Mouse (Mus musculus) gastrocnemius, postnatal 10 days (tissue): ENCODE measurements around the gene Daam1. TPM values are rescaled to one million over a fixed set of nuclear protein-coding genes. Genes with fewer than 3 reads are reported as not detected.
"Not testable (repeated sequence)": the region's sequence is repeated elsewhere in the genome, so short reads cannot be mapped to it uniquely, and the experiment has no call there.

Experiments used
- DNase-seq: peaks from one replicate; pipeline ENCODE4 v3.0.0; 2021; ENCODE audit warnings: mixed read lengths
- total RNA-seq, 2 experiments: library from RNA; stranded (reverse); gene quantifications; 2 replicates each; pipeline ENCODE4 v1.2.3; 2021

Daam1 gene
- total RNA-seq, 2 experiments from 2014 or later, result 18.2 to 23.6 TPM

DNA sequence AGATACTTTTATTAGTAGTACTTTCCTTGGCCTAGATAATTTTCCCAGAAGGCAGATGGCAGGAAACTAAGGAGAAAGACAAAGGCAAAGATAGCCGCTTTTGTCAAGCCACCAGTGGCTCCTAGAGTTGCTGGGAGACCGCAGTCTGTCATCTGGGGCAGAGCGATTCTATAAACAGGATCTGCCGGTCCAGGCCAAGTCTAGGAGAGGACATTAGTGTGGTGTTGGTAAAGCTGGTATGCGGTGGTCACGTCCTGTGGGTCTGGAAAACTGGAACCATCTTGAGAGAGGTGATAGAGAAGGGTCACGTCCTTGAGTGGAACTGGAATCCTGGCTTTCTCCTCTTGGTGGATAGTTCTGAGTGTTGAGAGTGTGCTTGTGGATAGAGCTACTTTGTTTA, 3.2 kb downstream of the Daam1 start:
- no peak for DNase-seq

DNA sequence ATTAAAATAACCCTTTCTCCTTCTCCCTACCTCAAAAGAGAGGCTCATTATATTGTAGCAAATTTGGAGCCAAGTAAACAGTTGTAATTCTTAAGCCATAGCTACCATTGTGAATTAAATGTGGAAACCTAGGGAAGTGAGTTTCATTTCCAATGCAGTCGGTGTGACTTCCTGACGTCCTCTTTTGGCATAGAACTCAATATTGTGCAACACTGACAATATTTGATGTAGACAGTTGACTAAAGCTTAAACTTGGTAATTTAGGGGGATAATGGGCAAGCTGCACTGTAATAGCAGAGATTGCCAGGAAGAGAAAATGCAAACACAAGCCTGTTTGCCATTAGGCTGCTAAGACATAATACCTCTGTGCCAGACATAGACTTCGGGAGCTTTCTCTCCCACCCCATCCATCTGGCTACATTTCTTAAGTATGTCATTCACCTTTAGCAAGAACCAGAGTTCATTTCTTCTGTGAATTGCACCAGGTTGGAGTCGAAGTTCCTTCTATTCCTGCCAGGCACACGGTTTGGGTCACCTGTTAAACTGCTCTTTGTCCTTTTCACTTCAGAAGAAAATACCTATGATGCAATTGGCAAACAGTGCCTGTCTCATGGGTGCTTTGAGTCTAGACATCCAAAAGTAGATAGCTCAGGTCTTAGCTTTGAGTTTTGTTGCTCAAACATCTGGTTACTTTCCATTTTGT, 5.2 kb downstream of the Daam1 start:
- no peak for DNase-seq

DNA sequence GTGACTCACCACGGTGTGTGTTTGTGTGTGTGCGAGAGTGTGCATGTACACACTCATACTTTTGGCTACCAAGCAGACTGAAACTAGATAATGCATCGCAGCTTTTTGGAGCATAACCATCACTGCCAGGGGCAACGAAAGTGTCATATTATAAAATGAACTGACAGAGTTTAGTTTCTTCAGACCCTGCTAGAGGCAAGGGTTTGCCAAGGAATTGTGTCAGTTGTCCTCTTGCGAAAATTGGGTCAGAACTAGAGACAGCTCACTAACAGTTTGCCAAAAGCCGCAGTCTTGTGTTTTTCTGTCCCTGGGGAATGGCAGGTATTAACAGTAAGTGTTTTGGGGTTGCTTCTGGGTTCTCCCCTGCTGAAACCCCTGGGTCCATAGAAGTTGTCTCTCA, 5.9 kb downstream of the Daam1 start:
- DNase-seq, result no peak

DNA sequence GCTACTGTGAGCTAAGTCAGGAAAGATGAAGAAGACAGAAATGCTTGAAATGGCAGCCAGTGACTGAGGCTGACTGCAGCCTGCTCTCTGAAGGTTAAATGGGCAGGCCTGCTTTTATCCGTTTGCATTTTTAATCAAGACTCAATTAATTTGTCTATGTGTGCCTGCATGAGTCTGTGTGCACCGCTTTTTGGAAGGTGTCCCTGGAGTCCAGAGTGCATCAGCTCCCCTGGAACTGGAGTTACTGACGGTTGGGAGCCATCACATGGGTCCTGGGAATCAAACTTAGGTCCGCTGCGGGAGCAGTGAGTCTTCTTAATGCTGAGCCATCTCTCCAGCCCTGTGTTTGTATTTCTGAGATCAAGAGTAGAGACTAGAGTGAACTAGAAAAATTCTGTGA, 6.7 kb downstream of the Daam1 start:
- DNase-seq, result no peak

DNA sequence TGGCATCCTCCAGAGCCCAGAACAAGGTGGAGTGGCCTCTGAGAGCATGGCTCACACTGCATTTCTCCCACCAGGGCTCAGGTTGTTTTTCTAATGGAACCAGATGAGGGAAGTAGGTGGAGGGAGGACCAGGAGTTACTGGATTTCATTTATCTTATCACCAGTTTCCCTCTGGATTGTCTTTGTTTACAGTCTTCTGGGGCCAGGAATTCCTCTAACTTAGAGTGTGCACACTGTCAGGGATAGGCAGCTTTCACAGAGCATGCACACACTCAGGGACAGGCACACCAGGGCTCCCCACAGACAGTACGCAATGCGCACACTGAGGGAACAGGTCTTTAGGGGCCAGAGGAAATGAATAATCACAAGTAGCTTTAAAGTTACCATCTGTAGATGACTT, 7.4 kb downstream of the Daam1 start:
- no peak for DNase-seq

DNA sequence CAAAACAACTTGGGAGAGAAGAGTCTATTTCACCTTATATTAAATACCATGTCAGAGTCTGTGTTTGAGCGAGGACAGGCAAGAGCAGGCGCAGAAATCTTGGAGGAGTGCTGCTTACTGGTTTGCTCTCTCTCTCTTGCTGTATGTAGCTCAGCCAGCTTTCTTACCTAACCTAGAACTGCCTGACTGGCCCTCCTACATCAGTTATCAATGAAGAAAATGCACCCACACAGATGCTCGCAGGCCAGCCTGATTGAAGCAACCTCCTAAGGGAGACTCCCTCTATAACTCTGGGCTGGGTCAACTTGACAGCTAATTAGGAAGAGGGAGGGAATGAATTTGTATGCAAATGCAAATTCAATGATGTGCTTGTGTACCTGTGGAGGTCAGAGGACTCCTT, 8.8 kb downstream of the Daam1 start:
- DNase-seq, result no peak

DNA sequence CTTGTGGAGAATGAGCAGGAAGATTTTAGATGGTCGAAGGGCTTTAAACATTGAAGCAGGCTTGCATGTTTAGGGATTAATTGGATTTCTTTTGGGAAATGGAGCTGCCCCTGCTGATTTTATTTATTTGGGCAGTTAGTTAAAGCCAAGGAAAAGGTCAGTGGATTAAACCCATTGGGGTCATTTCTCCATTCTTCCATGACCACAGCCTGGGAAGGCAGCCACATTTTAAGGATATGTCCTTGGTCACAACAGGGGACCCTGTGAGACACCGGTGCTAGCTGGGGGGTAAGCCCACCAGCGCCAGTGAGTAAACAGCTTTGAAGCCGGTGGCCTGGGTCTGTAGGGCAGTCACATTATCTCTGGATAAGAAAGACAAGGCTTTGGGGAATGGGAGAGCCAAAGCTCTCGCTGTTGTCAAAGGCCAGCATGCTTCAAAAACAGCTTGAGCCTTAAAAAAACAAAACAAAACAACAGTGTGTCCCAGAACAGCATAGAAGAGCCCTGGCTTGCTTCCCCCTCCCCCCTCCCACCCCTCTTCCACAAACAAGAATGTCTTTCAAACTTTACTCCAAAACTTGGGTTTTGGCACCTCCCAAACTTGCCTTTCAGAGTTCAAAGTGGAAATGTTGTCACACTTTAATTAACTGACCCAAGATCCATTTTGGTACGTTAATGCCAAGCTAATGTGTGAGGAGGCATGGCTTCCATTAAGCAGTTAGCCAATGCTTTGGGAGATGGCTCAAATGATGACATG, 9.7 kb downstream of the Daam1 start:
- DNase-seq, result no peak

DNA sequence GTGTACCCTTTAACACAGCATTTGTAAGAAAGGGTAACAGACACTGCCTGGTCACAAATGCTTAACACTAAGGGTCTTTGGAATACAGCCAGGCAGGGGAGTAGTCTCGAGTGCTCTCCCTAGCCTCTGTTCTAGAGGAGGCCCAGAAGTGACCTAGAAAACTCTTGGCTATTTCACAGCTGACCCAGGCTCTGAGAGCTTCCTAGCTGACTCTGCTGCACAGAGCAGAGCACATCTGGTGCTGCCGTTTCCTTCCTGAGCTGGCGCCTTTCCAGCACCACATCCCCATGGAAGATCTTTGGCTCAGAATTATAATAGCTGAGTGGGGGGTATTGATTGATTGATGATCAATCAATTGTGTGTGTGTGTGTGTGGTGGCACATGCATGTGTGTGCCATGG, 11.1 kb downstream of the Daam1 start:
- DNase-seq, result peak; percentile 35

DNA sequence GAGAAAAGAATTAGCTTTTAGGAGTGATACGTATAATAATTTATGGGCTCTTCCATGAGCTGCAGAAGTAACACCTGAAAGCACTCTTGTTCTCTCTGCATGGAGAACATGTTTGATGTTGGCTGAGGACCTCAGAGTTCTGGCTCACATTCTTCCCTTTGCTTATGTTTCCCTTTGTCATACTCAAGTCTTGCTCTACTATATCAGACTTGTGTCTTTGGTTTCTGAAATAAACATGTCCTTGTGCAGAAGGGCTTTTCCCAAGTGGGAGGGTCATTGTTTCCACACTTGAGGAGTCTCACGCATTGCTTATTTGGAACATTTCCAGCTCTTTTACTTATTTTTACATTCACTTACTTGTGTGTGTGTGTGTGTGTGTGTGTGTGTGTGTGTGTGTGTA, 11.7 kb downstream of the Daam1 start:
- DNase-seq, result no peak

DNA sequence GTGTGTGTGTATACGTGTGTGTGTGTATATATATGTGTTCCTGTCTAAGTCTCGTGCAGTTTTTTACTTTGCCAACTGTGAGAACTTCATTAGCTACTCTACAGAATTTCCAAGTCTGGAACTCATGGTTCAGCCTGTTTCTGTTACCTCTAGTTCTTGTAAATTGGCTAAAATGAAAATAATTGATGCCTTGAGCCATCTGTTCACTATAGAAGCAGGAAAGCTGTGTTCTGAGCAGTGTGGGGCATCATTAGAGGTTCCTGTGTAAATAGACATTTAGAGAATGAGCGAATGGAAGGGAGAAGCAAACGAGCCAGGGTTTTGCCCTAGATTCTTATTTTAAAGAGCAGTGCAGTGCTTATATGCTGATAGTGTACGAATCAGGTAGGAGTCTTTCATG, 14.6 kb downstream of the Daam1 start:
- DNase-seq, result no peak

DNA sequence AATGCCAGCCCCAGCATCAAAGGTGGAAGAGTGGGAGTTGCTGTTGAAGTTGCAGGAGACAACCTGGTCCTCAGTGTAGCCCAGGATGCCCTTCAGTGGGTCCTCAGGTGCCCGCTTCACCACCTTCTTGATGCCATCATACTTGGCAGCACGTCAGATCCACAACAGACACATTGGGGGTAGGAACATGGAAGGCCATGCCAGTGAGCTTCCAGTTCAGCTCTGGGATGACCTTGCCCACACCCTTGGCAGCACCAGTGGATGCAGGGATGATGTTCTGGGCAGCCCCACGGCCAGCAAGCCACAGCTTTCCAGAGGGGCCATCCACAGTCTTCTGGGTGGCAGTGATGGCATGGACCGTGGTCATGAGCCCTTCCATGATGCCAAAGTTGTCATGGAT, 15.5 kb downstream of the Daam1 start:
- not testable (repeated sequence) for DNase-seq

DNA sequence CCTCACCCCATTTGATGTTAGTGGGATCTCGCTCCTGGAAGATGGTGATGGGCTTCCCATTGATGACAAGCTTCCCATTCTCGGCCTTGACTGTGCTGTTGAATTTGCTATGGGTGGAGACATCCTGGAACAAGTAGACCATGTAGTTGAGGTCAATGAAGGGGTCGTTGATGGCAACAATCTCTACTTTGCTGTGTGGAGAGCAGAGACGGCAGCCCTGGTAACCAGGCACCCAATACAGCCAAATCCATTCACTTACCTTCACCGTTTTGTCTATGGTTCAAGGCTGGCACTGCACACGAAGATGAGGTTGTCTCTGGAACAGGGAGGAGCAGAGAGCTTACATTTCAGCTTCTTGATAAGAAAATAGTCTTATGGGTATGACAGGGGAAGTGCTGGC, 16.1 kb downstream of the Daam1 start:
- DNase-seq, result not testable (repeated sequence)

DNA sequence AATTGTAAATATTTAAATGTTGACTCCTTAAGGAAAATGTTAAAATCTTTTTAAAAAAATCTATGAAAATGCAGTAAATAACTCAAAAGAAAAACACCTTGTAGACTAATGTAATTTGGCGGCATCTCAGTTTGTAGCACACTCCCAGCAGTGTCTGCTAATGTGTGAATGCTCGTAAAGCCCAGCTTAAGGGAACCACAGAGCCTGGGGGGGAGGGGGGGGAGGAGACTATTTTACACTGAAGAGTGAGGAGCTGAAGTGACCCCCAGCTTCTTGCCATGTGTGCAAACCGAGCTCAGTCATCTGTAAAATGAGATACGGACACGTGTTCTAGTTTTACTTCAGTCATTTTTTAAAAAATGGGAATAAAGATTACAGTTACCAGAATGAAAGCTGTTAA, 16.7 kb downstream of the Daam1 start:
- DNase-seq, result no peak

DNA sequence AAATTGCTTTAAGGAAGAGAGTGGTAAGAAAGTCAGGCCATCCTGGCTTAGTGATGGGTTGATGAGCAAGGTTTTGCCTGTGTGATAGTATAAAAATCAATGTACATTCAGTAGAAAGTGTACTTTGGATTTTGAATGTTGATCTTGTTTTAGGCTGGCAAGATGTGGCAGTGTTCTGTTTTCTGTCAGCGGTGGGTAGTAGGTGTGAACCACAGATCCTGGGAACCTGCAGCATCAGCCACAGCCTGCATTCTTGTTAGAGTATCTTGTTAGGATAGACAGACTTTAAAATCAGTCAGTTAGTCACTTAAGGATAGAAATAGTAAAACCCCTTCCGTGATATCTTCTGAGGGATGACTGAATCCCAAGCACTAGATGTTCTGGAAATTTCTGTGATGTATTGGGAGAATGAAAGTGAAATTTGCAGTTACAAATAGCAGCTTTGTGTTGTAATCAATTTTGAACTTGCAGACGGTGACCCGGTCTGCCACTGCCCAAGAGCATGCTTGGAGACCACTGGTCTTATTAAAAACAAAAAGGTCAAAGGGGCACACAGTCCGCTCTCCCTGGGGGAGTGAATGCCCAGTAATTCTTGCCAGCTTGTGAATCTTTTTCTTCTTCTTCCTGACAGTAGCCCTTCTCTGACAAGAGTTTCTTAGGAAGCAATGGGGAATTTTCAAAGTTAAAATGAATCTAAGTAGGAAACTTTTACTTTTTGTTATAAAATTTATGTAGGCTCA, 17.3 kb downstream of the Daam1 start:
- DNase-seq, result no peak

DNA sequence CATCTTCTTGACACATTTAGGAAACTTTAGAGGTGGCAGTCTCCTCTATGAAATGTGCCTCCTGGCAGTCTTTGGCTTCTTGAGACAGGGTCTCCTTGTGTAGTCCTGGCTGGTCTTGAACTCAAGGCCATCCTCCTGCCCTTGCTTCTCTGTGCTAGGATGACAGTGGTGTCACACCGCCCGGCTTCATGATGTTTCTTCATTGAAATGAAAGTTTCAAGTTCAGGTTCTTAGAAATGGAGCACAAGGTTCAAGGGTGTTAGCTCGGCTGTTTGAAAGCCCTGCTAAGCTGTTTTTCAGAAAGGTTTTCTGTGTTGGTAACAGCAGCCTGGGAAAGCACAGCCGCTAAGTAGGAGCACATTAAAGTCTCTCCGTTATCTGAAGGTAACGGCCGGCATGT, 18.2 kb downstream of the Daam1 start:
- DNase-seq, result no peak

DNA sequence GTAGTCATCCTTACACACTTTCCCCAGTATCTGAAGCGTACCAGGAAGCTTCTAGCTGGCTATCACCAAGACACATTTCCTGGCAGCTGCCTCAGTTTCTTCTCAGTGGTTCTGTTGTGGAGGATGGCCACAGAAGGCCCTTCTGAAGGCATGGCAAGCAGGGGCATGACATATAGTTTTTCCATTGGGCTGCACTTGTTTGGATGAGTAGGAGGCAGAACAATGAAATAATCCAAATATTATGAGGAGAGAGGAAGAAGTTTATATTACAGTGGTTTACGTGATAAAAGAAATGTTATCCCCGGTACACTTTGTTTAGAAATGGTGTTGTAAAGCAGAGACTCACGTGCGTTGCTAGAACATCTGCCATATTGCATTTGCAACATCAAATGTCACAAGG, 19.3 kb downstream of the Daam1 start:
- DNase-seq, result no peak

DNA sequence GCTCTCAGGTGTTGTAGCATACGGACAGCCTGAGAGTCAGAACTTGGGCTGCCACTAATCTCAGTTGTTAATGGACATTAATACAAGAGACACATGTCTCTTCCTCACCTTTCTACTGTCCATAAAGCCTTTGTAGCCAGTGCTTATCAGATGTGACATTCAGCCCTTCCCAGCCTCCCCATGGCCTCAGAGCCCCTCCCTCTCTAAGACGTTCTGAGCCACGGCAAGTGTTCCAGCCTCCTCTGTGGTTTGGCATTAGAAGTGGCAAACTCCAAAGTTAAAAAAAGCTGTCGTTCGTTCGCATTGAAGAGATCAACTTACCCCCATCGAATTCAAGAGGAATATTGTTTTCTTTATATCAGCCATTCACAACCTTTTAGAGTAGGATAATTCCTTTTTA, 21.8 kb downstream of the Daam1 start:
- DNase-seq, result no peak

DNA sequence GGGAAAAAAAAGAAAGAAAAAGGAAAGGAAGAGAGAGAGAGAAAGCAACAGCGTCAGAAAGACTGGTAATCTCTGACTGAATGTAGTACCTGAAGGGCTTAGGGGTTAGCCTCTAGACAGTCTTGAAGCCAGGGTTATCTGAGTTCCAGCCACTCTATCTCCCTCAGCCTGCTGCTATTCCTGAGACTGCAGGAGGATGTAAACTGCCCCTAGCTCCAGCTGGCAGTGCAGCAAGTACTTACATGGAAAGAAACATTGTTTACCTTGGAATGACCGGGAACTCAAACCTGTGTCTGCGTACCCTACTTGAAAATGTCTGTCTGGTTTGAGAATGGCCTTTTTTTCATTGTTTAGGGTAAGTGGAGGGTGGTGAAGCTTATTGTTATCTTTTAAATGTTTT, 22.8 kb downstream of the Daam1 start:
- no peak for DNase-seq

DNA sequence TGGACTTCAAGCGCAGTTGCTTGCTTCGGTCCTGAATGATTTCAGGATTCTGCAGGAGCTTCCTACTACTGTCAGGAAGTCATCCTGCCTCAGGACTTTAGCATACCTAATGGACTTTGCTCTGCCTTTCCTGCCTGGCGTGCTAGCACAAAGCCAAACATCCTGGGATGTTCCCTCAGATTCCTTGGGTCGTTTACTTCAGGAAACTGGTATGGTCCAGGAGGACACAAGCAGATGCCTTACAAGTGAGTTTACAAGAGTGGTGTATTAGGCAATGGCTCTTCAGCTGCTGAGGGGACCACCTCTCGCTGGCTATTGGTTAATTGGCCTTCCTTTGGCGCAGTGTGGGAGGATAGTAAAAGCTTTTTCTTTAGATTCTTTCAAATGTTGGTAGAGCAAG, 23.3 kb downstream of the Daam1 start:
- no peak for DNase-seq

DNA sequence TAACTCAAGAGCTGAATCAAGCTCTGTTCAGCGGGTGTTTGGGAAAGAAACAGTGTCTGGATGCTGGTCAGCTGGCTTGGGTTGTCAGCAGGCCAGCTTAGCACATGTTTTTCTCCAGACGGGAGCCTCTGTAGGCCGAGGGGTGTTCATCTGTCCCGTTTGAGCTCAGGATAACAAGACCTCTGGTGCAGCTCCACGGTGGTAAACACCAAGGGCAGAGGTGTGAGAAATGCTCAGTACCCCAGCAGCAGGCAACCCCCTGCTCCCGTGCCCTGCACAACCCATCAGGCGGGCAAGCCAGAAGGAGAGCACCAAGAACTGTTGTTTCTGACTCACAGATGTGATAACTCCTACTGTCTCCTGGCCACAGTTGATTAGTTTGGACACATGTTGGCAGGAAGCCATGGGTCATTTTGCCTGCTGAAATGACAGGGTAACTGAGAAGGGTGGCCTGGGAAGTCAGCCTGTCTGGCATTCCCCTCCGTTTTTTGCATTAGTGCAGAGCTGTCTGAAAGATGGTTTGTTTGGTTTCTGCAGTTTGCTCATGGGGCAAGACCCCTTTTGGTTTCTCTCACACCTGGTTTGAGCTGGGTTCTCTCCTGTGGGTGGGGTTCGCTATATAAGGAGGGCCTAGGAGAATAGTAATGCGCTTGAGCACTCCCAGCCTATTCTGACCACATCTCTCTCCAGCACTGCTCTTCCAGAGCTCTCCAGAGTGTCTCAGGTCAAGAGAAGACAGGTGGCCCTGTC, 25.0 kb downstream of the Daam1 start:
- peak; percentile 65 for DNase-seq

DNA sequence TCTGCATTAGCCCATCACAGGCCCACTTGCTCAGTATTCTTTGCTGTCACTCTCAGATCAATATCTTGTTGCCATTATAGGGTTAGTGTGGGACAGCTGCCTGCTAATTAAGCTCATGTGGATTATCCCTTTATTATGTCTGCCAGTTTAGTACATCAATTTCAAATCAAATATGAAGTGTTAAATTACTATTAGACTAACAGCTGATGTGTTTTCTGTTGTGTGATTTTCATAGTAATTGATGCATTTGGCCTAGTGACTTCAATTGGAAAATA, 25.5 kb downstream of the Daam1 start:
- DNase-seq, result no peak

DNA sequence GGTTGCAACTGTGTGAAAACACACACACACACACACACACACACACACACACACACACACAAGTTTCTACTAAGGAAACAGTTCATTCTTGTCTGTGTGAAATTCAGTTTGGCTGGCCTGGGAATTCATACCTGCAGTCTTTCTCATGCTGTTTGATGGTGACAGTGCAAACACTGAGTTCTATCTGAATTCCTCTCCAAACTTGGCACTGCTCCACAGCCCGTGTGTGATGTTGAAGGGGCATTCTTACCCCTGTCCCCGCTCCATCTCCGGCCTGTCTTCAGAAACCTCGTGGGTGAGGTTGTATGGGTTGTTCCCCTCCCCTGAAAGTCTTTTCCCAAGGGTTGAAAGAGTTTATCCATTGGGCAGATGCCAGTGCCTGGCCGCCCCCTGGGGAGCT, 28.2 kb downstream of the Daam1 start:
- no peak for DNase-seq
